Mouse (Mus musculus): ENCODE measurements around the gene Fndc1.

Gene Fndc1

DNA sequence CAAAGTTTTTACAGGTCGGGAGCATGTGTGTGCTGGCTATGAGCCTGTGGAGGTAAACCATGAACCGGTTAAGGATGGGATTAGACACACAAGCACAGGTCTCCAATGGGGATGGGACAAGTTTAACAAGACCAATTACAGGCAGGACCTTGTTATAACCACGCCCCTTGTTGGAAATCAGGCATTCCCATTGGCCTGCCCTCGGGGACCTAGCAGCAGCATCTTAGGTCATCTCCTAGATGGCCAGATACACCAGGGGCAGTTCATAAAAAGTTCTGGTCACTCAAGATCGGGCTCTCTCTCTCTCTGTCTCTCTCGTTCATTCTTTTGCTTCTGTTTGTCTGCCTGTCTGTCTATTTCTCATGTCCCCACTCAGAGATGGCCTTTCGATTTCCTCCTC, 6.9 kb downstream of the Fndc1 start:
- 94% methylated on average over 7 of the region's 7 CpGs for WGBS

DNA sequence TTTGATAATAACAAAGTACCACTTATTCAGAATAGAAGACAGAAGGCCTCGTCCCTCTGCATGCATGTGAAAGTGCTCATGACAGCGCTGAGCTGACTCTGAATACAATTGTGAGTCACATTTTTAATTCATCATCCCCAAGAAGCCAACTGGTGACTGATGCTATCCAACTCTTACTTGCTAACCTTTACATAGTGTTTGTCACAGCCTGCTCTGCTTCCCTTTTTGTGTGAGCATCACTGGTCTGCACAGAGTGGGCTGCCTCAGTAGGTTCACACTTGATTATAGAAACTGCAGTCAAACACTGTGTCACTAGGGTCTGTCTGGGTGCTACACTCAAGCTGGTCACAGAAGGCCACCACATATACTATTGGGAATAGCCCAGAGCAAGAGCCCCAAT, 10.5 kb downstream of the Fndc1 start:
- 67% methylated on average over 2 of the region's 2 CpGs for WGBS

GRCm38 (mm10) chr17:7814433-7814832, 12.7 kb downstream of the Fndc1 start:
- WGBS: 75% methylated on average over 3 of the region's 3 CpGs

- WGBS: 94% methylated on average over 2 of the region's 2 CpGs
Measured at GRCm38 (mm10) chr17:7808043-7808442, 19.1 kb downstream of the Fndc1 start.

GRCm38 (mm10) chr17:7805105-7805504, 22.0 kb downstream of the Fndc1 start:
- 39% methylated on average over 6 of the region's 6 CpGs for WGBS

DNA sequence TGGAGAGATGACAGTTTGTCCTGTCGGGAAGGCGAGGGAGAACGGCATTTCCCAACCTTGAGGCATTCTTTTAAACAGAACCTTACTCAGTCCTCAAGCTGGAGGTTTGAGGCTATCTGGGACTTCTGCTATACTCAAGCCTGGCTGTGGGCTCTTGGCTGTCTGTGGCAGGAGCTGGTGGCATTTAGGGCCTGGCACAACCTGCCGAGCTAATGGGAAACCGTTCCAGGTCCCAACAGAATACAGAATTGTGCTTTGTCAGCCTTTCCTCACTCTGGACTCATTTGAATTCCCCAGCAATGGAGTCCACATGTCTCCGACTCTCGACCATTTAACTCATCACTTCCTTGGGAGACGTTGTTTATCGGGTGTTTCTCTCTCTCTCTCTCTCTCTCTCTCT, 24.6 kb downstream of the Fndc1 start:
- WGBS: 57% methylated on average over 9 of the region's 9 CpGs

GRCm38 (mm10) chr17:7799894-7800293, 27.2 kb downstream of the Fndc1 start:
- 85% methylated on average over 3 of the region's 3 CpGs for WGBS

DNA sequence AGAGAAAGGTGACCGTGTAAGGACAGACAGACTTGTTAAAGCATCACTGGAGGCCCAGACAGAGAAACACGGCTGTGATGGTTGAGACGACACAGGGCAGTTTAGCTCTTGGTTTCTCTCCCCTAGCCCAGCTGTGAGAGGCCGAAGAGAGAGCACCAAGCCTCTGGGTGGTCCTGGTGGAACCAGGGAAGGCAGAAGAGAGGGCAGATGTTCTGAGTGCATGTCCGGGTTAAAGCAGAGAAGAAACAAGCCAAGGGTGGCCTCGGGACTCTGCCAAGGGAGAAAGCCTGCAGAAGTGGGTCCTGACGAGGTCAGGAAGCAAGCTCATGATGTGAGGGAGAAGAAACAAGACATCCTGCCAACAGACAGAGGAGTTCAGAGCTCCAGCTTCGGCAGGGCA, 31.5 kb downstream of the Fndc1 start:
- 89% methylated on average over 8 of the region's 8 CpGs for WGBS

GRCm38 (mm10) chr17:7795168-7795567, 31.9 kb downstream of the Fndc1 start:
- WGBS: 89% methylated on average over 2 of the region's 2 CpGs

DNA sequence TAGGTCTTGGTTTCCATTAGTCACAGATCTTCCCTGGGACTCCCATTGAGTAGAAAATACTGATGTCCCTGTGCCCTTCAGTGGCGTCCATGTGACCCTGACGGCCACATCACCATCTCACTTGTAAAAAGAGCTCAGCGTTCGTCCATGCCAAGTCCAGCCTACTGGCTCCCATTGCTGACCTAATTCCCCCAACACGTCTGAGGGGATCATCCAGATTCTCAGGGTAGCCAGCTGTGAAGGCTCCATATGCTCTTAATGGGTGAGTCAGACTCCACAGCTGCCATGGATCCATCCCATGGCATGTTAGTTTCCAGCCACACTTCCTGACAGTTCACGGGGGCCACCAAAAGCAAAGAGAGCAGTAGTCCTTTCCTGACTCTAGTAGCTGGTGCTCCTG, 33.0 kb downstream of the Fndc1 start:
- 88% methylated on average over 6 of the region's 6 CpGs for WGBS

GRCm38 (mm10) chr17:7790512-7790911, 36.6 kb downstream of the Fndc1 start:
- 59% methylated on average over 3 of the region's 3 CpGs for WGBS

DNA sequence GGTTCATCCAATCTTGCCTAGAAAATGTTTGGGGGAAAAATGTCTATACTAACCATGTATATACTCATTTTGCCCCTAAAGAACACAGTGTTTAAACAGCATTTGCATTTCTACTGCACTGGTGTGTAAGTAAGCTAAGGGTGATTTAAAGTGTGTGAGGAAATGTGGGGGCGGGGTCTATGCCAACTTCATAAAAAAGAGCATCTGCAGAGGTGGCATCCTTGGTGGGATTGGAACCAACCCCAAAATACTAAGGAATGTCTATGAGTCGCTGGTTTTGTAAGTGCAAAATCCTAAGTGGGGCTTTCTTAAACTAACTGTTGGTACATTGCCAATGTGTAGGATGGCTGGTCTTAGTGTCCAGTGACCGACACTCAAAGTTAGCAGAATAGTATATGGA, 53.0 kb downstream of the Fndc1 start:
- WGBS: 76% methylated on average over 3 of the region's 3 CpGs

DNA sequence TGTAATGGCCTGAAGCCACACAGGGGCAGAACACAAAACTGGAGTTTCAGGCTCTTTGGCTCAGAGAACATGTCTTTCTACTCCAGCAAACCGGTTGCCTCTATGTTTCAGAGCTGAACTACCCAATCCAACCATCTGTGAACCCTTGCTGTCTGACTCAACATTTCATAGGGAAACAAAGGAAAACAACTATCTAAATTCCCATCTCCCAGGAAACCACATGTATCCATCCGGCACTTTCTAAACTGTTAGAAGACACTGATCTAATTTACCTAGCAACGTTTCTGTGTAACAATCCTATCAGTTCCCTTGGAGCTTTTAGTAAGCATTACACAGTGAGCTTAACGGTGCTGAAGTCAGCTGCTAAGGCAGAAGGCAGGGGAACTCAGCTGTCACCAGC, 67.3 kb downstream of the Fndc1 start:
- 60% methylated on average over 4 of the region's 4 CpGs for WGBS

GRCm38 (mm10) chr17:7755001-7755400, 72.1 kb downstream of the Fndc1 start:
- 76% methylated on average over 11 of the region's 11 CpGs for WGBS

DNA sequence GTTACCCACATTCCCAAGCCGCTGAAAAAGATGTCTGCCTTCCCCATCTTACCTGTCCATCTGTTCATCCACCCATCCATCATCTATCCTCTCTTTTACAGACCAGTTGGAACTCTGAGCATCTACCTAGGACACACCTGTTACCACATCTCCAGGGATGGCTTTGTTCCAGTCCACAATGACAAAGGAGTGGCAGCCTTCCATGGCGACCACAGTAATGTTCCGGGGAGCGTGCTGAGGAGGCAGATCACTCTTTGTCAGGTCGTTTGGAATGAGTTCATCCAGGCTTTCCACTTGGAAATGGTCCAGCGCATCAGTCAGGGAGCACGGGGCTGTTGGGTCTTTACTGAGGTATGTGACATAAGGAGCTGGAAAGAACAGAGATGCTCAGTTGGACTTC, 73.7 kb downstream of the Fndc1 start:
- 68% methylated on average over 7 of the region's 7 CpGs for WGBS

- 76% methylated on average over 4 of the region's 4 CpGs for WGBS
Measured at GRCm38 (mm10) chr17:7749051-7749815, 77.9 kb downstream of the Fndc1 start.

- 71% methylated on average over 3 of the region's 3 CpGs for WGBS
Measured at GRCm38 (mm10) chr17:7746841-7747240, 80.3 kb downstream of the Fndc1 start.

GRCm38 (mm10) chr17:7744976-7745375, 82.1 kb downstream of the Fndc1 start:
- WGBS: 56% methylated on average over 4 of the region's 4 CpGs

DNA sequence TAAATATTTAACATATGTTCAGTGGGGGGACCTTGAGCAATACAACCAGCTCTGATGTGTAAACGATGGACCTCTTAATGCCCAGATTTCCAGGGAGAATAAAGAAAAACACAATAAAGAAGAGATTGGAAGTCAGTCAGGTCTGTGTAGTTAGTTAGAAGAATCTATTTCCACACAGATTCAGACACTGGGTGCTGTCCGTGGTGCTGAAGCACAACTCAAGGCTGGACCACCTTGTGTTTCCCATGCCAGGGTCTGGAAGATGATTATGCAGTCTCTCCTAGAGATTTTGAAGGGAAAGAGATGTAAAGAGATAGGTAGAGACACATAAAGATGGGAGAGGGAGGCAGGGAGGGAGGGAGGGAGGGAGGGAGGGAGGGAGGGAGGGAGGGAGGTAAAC, 86.1 kb downstream of the Fndc1 start:
- 59% methylated on average over 2 of the region's 2 CpGs for WGBS

DNA sequence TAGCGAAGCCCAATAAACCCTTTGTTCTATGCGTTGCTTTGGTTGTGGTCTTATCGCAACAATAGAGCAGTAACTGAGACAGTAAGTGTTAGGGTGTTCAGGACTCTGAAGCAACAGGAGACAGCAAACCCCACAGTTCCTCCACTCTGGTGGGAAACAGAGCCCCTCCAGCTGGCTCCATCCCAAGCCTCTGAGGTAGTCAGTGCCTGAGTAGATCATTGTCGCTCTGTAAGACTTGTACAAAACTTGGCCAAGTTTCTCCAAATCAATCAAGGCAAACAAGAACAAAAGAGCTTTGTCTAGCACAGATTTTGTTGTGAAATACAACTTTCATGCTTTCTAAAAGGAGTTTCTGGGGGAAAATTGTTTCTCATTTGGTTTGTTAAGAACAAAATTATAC, 104.1 kb downstream of the Fndc1 start:
- 72% methylated on average over 4 of the region's 4 CpGs for WGBS

DNA sequence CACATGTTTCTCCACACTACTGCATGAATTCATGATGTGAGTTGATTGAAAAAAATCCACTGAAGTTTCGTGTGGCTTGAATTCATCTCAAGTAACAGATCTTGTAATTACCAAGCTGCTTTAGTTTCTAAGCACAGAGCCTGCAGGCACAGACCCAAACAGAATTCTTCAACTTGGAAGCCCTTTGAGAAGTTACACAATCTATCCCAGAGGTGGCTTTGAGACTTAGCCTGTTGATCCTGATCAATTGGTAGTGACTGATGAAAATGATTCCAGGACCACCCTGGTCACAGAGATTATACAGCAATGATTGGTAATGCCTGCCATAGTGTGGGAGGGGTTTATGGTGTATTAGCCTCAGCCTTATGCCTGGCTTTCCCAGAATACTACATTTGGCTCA, 108.2 kb downstream of the Fndc1 start:
- 27% methylated on average over 1 of the region's 1 CpGs for WGBS

DNA sequence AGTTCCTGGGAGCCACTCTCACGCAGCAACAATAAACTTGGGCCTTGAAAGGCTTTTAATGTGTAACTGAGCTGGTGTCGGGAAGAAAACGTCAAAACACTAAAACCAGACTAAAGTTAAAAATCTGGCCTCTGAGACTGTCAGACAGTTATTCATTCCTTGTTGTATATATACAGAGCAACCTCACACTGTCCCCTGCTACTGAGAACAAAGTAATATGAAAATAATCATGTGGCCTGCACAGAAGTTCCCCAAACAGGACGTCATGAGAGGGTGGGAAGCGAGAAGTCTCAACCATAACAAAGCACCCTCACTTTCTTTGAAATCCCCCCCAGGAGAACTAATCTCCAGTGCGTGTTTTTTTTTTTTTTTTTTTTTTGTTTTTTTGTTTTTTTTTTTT, 109.2 kb downstream of the Fndc1 start:
- 70% methylated on average over 6 of the region's 6 CpGs for WGBS

DNA sequence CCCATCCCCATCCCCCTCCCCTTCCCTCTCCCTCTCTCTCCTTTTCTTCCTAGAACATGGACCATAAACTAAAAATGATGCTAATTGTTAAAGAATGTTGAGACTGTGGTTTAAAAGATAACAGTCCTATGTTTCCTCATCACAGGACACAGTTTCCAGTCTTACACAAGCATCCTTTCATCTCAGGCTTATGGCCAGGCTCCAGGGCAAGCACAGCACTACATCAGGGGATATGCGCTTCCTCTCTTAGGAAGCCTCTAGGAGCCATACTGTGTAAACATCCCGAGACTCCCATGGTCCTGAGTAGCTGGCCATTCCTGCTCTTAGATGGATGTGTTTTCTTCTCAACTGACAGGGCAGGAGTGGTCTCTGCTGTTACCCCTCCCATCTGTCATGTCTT, 114.1 kb downstream of the Fndc1 start:
- 71% methylated on average over 2 of the region's 2 CpGs for WGBS

DNA sequence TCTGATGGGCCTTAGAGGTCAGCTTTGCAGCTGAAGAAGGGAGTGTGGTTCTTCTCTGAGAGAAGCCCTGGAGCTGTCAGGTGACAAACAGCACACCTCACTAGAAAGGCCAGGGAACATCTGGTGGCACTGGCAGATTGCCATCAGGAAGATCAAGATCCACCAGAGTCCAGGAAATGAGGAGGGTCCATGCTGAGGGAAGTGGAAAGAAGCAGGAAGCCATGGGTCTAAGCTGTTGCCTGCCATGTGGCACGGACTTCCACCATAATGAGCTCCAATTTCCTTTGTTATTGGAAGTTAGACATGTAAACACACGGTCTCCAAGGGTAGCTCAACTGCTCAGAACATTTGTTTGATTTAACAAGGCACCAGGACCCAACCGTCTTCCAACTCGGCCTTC, 120.0 kb downstream of the Fndc1 start:
- 74% methylated on average over 4 of the region's 4 CpGs for WGBS

Data from cerebral cortex, adult 2 months (tissue).